Mouse (Mus musculus): ENCODE results near the gene Hoxc8. TPM values are rescaled to one million over a fixed set of nuclear protein-coding genes. Genes with fewer than 3 reads are reported as not detected.

Hoxc8 gene
- polyA plus RNA-seq, 1 experiment: 0.15 TPM

- H3K4me1 ChIP-seq (ENCODE audit: control insufficient read depth, insufficient read depth, low read length): peaks cover 9% of the 10 kb centered on the region; the same call in 1 of the 2 replicates
- peaks cover 22% of the 10 kb centered on the region for H3K27me3 ChIP-seq (ENCODE audit: control insufficient read depth, insufficient read depth, low read length)
- H3K36me3 ChIP-seq (ENCODE audit: control insufficient read depth, insufficient read depth, low read length): no peaks in the 10 kb centered on the region
- H3K4me3 ChIP-seq (ENCODE audit: control insufficient read depth, low read depth, low read length): no peak overlapping the region
- H3K27ac ChIP-seq (ENCODE audit: control insufficient read depth, insufficient read depth, low read depth, low read length): no peak overlapping the region
- TF ChIP-seq CTCF (IDR thresholded peaks at IDR 0.05; ENCODE audit: control insufficient read depth, insufficient read depth, insufficient replicate concordance, low read depth, low read length) (no peak), POLR2A (IDR thresholded peaks at IDR 0.05; ENCODE audit: control insufficient read depth, low read depth, low read length) (no peak)
Observed at GRCm38 (mm10) chr15:102959663-102960191, 30.7 kb upstream of the Hoxc8 start.

GRCm38 (mm10) chr15:102961728-102962127 lies 28.7 kb upstream of the Hoxc8 start:
- TF ChIP-seq POLR2A (IDR thresholded peaks at IDR 0.05; ENCODE audit: control insufficient read depth, low read depth, low read length): no peak
- no peak for TF ChIP-seq CTCF (IDR thresholded peaks at IDR 0.05; ENCODE audit: control insufficient read depth, insufficient read depth, insufficient replicate concordance, low read depth, low read length)
- Histone ChIP-seq H3K27ac (ENCODE audit: control insufficient read depth, insufficient read depth, low read depth, low read length) (no peak overlapping the region), H3K4me1 (ENCODE audit: control insufficient read depth, insufficient read depth, low read length) (peaks cover 11% of the 10 kb centered on the region), H3K27me3 (ENCODE audit: control insufficient read depth, insufficient read depth, low read length) (peaks cover 21% of the 10 kb centered on the region), H3K36me3 (ENCODE audit: control insufficient read depth, insufficient read depth, low read length) (no peaks in the 10 kb centered on the region), H3K4me3 (ENCODE audit: control insufficient read depth, low read depth, low read length) (no peak overlapping the region)

- H3K4me3 ChIP-seq (ENCODE audit: control insufficient read depth, low read depth, low read length): no peak overlapping the region
- H3K36me3 ChIP-seq (ENCODE audit: control insufficient read depth, insufficient read depth, low read length): no peaks in the 10 kb centered on the region
- H3K27ac ChIP-seq (ENCODE audit: control insufficient read depth, insufficient read depth, low read depth, low read length): 0 out of 2 replicates have a peak overlapping the region, but pooled peaks have one; percentile 8
- TF ChIP-seq CTCF (IDR thresholded peaks at IDR 0.05; ENCODE audit: control insufficient read depth, insufficient read depth, insufficient replicate concordance, low read depth, low read length) (no peak), POLR2A (IDR thresholded peaks at IDR 0.05; ENCODE audit: control insufficient read depth, low read depth, low read length) (no peak)
- H3K4me1 ChIP-seq (ENCODE audit: control insufficient read depth, insufficient read depth, low read length): peaks cover 12% of the 10 kb centered on the region
- H3K27me3 ChIP-seq (ENCODE audit: control insufficient read depth, insufficient read depth, low read length): peaks cover 16% of the 10 kb centered on the region
Observed at GRCm38 (mm10) chr15:102962492-102962891, 27.9 kb upstream of the Hoxc8 start.

GRCm38 (mm10) chr15:102963259-102963658 lies 27.1 kb upstream of the Hoxc8 start:
- no peak for TF ChIP-seq CTCF (IDR thresholded peaks at IDR 0.05; ENCODE audit: control insufficient read depth, insufficient read depth, insufficient replicate concordance, low read depth, low read length)
- no peak for TF ChIP-seq POLR2A (IDR thresholded peaks at IDR 0.05; ENCODE audit: control insufficient read depth, low read depth, low read length)
- H3K27me3 ChIP-seq (ENCODE audit: control insufficient read depth, insufficient read depth, low read length): peaks cover 16% of the 10 kb centered on the region
- no peak overlapping the region for H3K4me3 ChIP-seq (ENCODE audit: control insufficient read depth, low read depth, low read length)
- H3K4me1 ChIP-seq (ENCODE audit: control insufficient read depth, insufficient read depth, low read length): peaks cover 14% of the 10 kb centered on the region
- no peaks in the 10 kb centered on the region for H3K36me3 ChIP-seq (ENCODE audit: control insufficient read depth, insufficient read depth, low read length)
- H3K27ac ChIP-seq (ENCODE audit: control insufficient read depth, insufficient read depth, low read depth, low read length): no peak overlapping the region

- Histone ChIP-seq H3K27me3 (ENCODE audit: control insufficient read depth, insufficient read depth, low read length) (peaks cover 16% of the 10 kb centered on the region), H3K36me3 (ENCODE audit: control insufficient read depth, insufficient read depth, low read length) (no peaks in the 10 kb centered on the region), H3K4me1 (ENCODE audit: control insufficient read depth, insufficient read depth, low read length) (peaks cover 14% of the 10 kb centered on the region), H3K27ac (ENCODE audit: control insufficient read depth, insufficient read depth, low read depth, low read length) (no peak overlapping the region), H3K4me3 (ENCODE audit: control insufficient read depth, low read depth, low read length) (no peak overlapping the region)
- TF ChIP-seq CTCF (IDR thresholded peaks at IDR 0.05; ENCODE audit: control insufficient read depth, insufficient read depth, insufficient replicate concordance, low read depth, low read length) (no peak), POLR2A (IDR thresholded peaks at IDR 0.05; ENCODE audit: control insufficient read depth, low read depth, low read length) (no peak)
Observed at GRCm38 (mm10) chr15:102963671-102964640, 26.5 kb upstream of the Hoxc8 start.

- Histone ChIP-seq H3K4me1 (ENCODE audit: control insufficient read depth, insufficient read depth, low read length) (peaks cover 11% of the 10 kb centered on the region), H3K36me3 (ENCODE audit: control insufficient read depth, insufficient read depth, low read length) (no peaks in the 10 kb centered on the region), H3K27me3 (ENCODE audit: control insufficient read depth, insufficient read depth, low read length) (peaks cover 14% of the 10 kb centered on the region), H3K4me3 (ENCODE audit: control insufficient read depth, low read depth, low read length) (no peak overlapping the region), H3K27ac (ENCODE audit: control insufficient read depth, insufficient read depth, low read depth, low read length) (no peak overlapping the region)
- TF ChIP-seq POLR2A (IDR thresholded peaks at IDR 0.05; ENCODE audit: control insufficient read depth, low read depth, low read length) (no peak), CTCF (IDR thresholded peaks at IDR 0.05; ENCODE audit: control insufficient read depth, insufficient read depth, insufficient replicate concordance, low read depth, low read length) (no peak)
Observed at GRCm38 (mm10) chr15:102965003-102965891, 25.2 kb upstream of the Hoxc8 start.

Measured in testis, adult 2 months (tissue).